Mouse (Mus musculus) lung, embryonic 14.5 days (tissue): ENCODE results near the gene Smim5. TPM values are rescaled to one million over a fixed set of nuclear protein-coding genes. Genes with fewer than 3 reads are reported as not detected.
A peak's percentile ranks its signal among the peaks of the same experiment; 100 is the strongest.

Experiments
- ATAC-seq: fragments of 200-750 bp; cut with Nextera tagmentation; 2 replicates; pipeline ENCODE4 v1.8.0; 2017; ENCODE audit warnings: mild to moderate bottlenecking, moderate TSS enrichment, moderate library complexity; ENCODE audit not compliant: insufficient read depth
- DNase-seq: peaks from one replicate; pipeline ENCODE4 v3.0.0-alpha.2; 2015
- H3K27ac ChIP-seq: fragments of 300-500 bp; sonication (generic); 2 replicates; pipeline ENCODE4 v1.5.1; 2014; ENCODE audit warnings: low read depth, mild to moderate bottlenecking, moderate library complexity
- H3K27me3 ChIP-seq: fragments of 300-500 bp; sonication (generic); 2 replicates; pipeline ENCODE4 v1.6.1; 2014; ENCODE audit warnings: low read length, control low read depth; ENCODE audit not compliant: insufficient read depth
- H3K36me3 ChIP-seq: fragments of 300-500 bp; sonication (generic); 2 replicates; pipeline ENCODE4 v1.6.1; 2014; ENCODE audit warnings: control low read depth; ENCODE audit not compliant: insufficient read depth
- H3K4me1 ChIP-seq: fragments of 300-500 bp; sonication (generic); 2 replicates; pipeline ENCODE4 v1.6.1; 2014; ENCODE audit warnings: antibody characterized with exemption, control low read depth; ENCODE audit not compliant: insufficient read depth
- H3K4me2 ChIP-seq: fragments of 300-500 bp; sonication (generic); 2 replicates; pipeline ENCODE4 v1.6.1; 2014; ENCODE audit warnings: mild to moderate bottlenecking
- H3K4me3 ChIP-seq: fragments of 300-500 bp; sonication (generic); 2 replicates; pipeline ENCODE4 v1.5.1; 2014; ENCODE audit warnings: low read depth, low read length
- H3K9ac ChIP-seq: fragments of 300-500 bp; sonication (generic); 2 replicates; pipeline ENCODE4 v1.6.1; 2014
- H3K9me3 ChIP-seq: fragments of 300-500 bp; sonication (generic); 2 replicates; pipeline ENCODE4 v1.6.1; 2016; ENCODE audit warnings: low read depth, low read length, control low read depth
- CTCF ChIP-seq: IDR thresholded peaks from 2 replicates; pipeline ENCODE4 v1.5.1; 2016; ENCODE audit warnings: antibody characterized with exemption, low read depth
- WGBS: fragments of 180-500 bp; shearing (Covaris S2); extraction: QIAGEN DNeasy Blood & Tissue Kit; methylation state at CpG from one replicate; pipeline ENCODE4 v1.1.7; 2014; 5-methylcytosine and 5-hydroxymethylcytosine counted together
- polyA plus RNA-seq: library from polyadenylated mRNA; unstranded; fragments of >200 nt; fragmentation: Nextera tagmentation; extraction: Ambion mirVana; gene quantifications from 2 replicates; pipeline ENCODE4 v1.2.1, GENCODE M21; 2014

The Smim5 gene
- polyA plus RNA-seq, 1 experiment from 2014 or later: 1.9 TPM

DNA sequence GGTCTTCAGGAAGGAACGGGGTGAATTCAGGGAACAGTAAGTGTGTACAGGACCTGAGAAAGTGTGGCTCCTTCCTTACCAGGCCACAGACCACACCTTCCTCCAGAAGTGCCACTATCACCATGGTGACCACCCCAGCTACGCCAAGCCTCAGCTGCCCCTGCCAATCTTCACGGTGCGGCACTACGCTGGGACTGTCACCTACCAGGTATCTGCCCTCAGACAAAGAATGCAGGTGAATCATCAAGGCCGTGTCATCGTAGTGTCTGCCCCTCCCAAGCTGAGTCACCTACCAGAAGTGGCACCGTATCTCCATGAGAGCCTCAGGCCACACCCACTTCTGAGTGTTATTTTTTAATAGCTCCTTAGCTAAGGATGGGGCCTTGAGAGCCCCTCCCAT lies 30.4 kb upstream of the Smim5 start:
- no peak for ATAC-seq
- WGBS: 63% methylated on average over 8 of the region's 8 CpGs
- Histone ChIP-seq H3K27ac (no peak overlapping the region), H3K9ac (no peak overlapping the region), H3K9me3 (no peaks in the 10 kb centered on the region), H3K36me3 (no peaks in the 10 kb centered on the region), H3K27me3 (no peaks in the 10 kb centered on the region), H3K4me1 (no peaks in the 10 kb centered on the region), H3K4me3 (no peak overlapping the region), H3K4me2 (no peak overlapping the region)
- TF ChIP-seq CTCF: no peak
- DNase-seq: peak; percentile 8

GRCm38 (mm10) chr11:115872437-115872836 lies 27.3 kb upstream of the Smim5 start:
- H3K9ac ChIP-seq: no peak overlapping the region
- TF ChIP-seq CTCF: no peak
- no peaks in the 10 kb centered on the region for H3K9me3 ChIP-seq
- 54% methylated on average over 4 of the region's 4 CpGs for WGBS
- ATAC-seq (no peak), DNase-seq (no peak)
- no peak overlapping the region for H3K27ac ChIP-seq
- no peak overlapping the region for H3K4me2 ChIP-seq
- no peaks in the 10 kb centered on the region for H3K27me3 ChIP-seq
- H3K36me3 ChIP-seq: no peaks in the 10 kb centered on the region
- no peaks in the 10 kb centered on the region for H3K4me1 ChIP-seq
- H3K4me3 ChIP-seq: no peak overlapping the region

DNA sequence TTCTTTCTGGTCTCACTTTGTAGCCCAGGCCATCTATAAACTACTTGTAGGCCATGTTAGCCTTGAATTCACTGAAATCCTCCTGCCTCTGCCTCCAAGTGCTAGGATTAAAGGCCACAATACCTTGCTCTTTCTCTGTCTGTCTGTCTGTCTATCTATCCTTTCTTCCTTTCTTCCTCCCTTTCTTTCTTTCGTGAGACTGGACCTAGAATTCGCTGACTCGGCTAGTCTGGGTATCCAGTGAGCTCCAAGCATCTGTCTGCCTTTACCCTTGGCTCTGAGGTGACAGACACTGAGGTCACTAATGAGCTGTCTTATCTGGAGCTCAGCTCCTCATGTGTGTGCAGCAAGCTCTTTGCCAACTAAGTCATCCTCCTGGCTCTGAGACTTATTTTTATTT lies 23.8 kb upstream of the Smim5 start:
- 90% methylated on average over 3 of the region's 3 CpGs for WGBS
- Histone ChIP-seq H3K4me3 (no peak overlapping the region), H3K36me3 (no peaks in the 10 kb centered on the region), H3K27ac (no peak overlapping the region), H3K9me3 (no peaks in the 10 kb centered on the region), H3K4me2 (no peak overlapping the region), H3K4me1 (no peaks in the 10 kb centered on the region), H3K9ac (no peak overlapping the region), H3K27me3 (no peaks in the 10 kb centered on the region)
- ATAC-seq (no peak), DNase-seq (no peak)
- no peak for TF ChIP-seq CTCF

DNA sequence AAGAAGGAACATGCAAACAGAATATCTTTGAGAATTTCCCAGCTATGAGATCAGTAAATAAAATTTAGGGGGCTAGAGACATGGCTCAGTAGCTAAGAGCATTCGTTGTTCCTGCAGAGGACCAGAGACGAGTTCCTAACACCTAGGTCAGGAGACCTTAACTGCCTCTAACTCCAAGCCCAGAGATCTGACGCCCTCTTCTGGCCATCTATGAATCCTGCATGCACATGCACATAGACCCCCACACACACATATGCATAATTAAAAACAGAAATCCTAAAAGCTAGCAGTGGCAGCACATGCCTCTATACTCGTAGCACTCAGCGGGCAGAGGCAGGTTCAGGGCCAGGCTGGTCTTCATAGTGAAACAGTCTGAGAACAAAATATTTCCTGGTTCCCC lies 23.3 kb upstream of the Smim5 start:
- no peak overlapping the region for H3K9ac ChIP-seq

DNA sequence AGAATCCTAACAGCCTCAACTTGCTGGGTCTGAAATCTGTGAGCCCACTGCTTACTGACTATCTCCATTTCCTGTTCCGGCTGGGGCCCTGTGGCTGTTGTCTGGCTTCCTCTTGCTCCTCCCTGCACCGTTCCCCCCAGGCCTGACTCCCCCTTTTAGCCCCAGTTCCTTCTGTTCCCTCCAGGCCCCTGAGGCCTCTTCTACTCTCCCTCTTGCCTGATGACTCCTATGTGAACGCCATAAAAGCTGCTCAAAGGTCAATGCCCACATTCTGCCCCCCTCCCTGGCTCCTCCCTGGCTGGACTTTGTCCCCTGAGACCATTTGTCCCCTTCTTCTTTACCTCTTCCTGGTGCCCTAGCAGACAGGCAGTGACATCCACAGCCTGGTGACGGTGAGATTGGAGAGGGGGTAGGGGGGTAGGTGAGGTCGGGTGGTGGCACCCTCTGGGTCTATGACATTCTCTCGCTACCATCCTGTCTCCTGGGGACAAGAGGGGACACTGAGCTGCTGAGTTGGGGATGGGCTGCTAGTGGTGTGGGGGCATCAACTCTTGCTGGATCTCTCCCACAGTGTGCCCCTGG lies 22.5 kb upstream of the Smim5 start:
- no peak overlapping the region for H3K27ac ChIP-seq
- H3K9me3 ChIP-seq: no peaks in the 10 kb centered on the region
- TF ChIP-seq CTCF: no peak
- WGBS: 59% methylated on average over 6 of the region's 6 CpGs
- H3K27me3 ChIP-seq: no peaks in the 10 kb centered on the region; the same call in 1 of the 2 replicates
- no peak overlapping the region for H3K9ac ChIP-seq
- no peaks in the 10 kb centered on the region for H3K36me3 ChIP-seq
- no peak overlapping the region for H3K4me2 ChIP-seq
- no peaks in the 10 kb centered on the region for H3K4me1 ChIP-seq
- no peak for ATAC-seq
- no peak overlapping the region for H3K4me3 ChIP-seq
- DNase-seq: no peak

More for the DNA sequence above, 23.3 kb upstream of the Smim5 start:
- H3K27ac ChIP-seq: no peak overlapping the region
- peak; percentile 5; the same call in 1 of the 2 replicates for TF ChIP-seq CTCF
- ATAC-seq: no peak
- no peaks in the 10 kb centered on the region for H3K36me3 ChIP-seq
- H3K9me3 ChIP-seq: no peaks in the 10 kb centered on the region
- H3K4me3 ChIP-seq: no peak overlapping the region
- H3K4me1 ChIP-seq: no peaks in the 10 kb centered on the region
- no peaks in the 10 kb centered on the region for H3K27me3 ChIP-seq
- no peak overlapping the region for H3K4me2 ChIP-seq
- DNase-seq: no peak
- WGBS: 77% methylated on average over 5 of the region's 5 CpGs

GRCm38 (mm10) chr11:115878071-115878470 lies 21.7 kb upstream of the Smim5 start:
- 85% methylated on average over 8 of the region's 8 CpGs for WGBS
- Histone ChIP-seq H3K9ac (no peak overlapping the region), H3K36me3 (no peaks in the 10 kb centered on the region), H3K27me3 (no peaks in the 10 kb centered on the region; the same call in 1 of the 2 replicates), H3K9me3 (no peaks in the 10 kb centered on the region), H3K4me3 (no peak overlapping the region), H3K4me2 (no peak overlapping the region), H3K4me1 (no peaks in the 10 kb centered on the region), H3K27ac (no peak overlapping the region)
- TF ChIP-seq CTCF: no peak
- no peak for ATAC-seq
- no peak for DNase-seq

- Histone ChIP-seq H3K27me3 (no peaks in the 10 kb centered on the region; the same call in 1 of the 2 replicates), H3K27ac (no peak overlapping the region), H3K9ac (no peak overlapping the region), H3K4me3 (no peak overlapping the region), H3K4me2 (no peak overlapping the region), H3K4me1 (no peaks in the 10 kb centered on the region), H3K9me3 (no peaks in the 10 kb centered on the region), H3K36me3 (no peaks in the 10 kb centered on the region)
- no peak for ATAC-seq
- peak; percentile 48 for DNase-seq
- WGBS: 23% methylated on average over 5 of the region's 5 CpGs
- peak; percentile 81 for TF ChIP-seq CTCF
These were observed 18.8 kb upstream of the Smim5 start for GRCm38 (mm10) chr11:115881002-115881401.
